Mouse (Mus musculus): Measurements from ENCODE around the gene Hmg20a. TPM values are rescaled to one million over a fixed set of nuclear protein-coding genes. Genes with fewer than 3 reads are reported as not detected.
A peak's percentile ranks its signal among the peaks of the same experiment; 100 is the strongest.

Hmg20a gene
- total and polyA plus RNA-seq, 2 experiments from 2014 or later = 50.9 to 57.1 TPM

GRCm38 (mm10) chr9:56439699-56440098 lies 21.3 kb downstream of the Hmg20a start:
- no peaks in the 10 kb centered on the region for H3K9me3 ChIP-seq (ENCODE audit: low read length)
- no peak overlapping the region for H3K4me3 ChIP-seq (ENCODE audit: low read length)
- H3K27ac ChIP-seq = no peak overlapping the region
- WGBS = 69% methylated on average over 7 of the region's 7 CpGs
- H3K4me1 ChIP-seq (ENCODE audit: insufficient read depth, low read length) = no peaks in the 10 kb centered on the region
- H3K36me3 ChIP-seq (ENCODE audit: insufficient read depth, low read length) = no peaks in the 10 kb centered on the region
- TF ChIP-seq CTCF (IDR thresholded peaks at IDR 0.05; ENCODE audit: low read depth) = no peak
- no peak for DNase-seq (ENCODE audit: low spot score)
- H3K9ac ChIP-seq (replicated peaks; ENCODE audit: low read length) = no peak overlapping the region
- no peak overlapping the region for H3K4me2 ChIP-seq (ENCODE audit: low read depth, low read length)
- no peak for ATAC-seq
- no peaks in the 10 kb centered on the region for H3K27me3 ChIP-seq (ENCODE audit: insufficient read depth, low read length)

GRCm38 (mm10) chr9:56451570-56451969 lies 33.2 kb downstream of the Hmg20a start:
- H3K4me3 ChIP-seq (ENCODE audit: low read length) = no peak overlapping the region
- H3K4me1 ChIP-seq (ENCODE audit: insufficient read depth, low read length) = no peaks in the 10 kb centered on the region
- no peak overlapping the region for H3K4me2 ChIP-seq (ENCODE audit: low read depth, low read length)
- no peak for ATAC-seq
- no peaks in the 10 kb centered on the region for H3K9me3 ChIP-seq (ENCODE audit: low read length)
- no peaks in the 10 kb centered on the region for H3K36me3 ChIP-seq (ENCODE audit: insufficient read depth, low read length)
- no peak for TF ChIP-seq CTCF (IDR thresholded peaks at IDR 0.05; ENCODE audit: low read depth)
- peak; percentile 26 for DNase-seq (ENCODE audit: low spot score)
- 64% methylated on average over 6 of the region's 6 CpGs for WGBS
- H3K9ac ChIP-seq (replicated peaks; ENCODE audit: low read length) = no peak overlapping the region
- no peak overlapping the region for H3K27ac ChIP-seq
- no peaks in the 10 kb centered on the region for H3K27me3 ChIP-seq (ENCODE audit: insufficient read depth, low read length)

DNA sequence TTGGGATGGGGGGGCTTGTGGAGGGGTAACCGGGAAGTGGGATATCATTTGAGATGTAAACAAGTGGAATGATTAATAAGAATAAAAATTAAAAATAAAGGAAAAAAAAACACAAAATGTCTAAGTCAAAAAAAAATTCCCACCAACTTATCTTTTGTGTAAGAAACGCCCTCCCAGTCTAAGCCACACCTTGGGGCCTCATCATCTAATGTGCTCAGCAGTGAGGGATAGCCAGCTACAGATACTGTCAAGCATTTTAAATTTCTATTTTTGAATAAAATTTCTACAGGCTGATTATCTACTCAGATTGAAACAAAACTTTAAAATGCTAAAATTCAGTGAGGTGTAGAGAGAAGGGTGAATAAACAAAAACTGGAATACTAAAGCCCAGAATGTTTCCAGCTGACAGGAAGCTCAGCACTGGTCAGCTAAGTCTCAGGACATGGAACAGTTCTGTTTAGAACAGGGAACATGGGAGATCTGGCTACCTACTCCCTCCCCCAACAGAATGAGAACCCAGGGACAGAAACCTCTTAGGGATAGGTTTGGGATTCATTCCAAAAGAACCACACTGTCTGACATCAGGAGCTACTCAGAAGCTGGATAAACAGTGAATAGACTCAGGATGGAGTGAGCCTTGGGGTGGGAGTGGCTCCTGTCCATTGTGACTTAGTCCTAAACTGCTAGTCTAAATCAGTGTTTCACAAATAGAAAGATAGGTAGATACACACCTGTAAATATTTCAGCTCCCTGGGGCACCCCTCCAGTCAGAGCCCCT lies 34.8 kb downstream of the Hmg20a start:
- Histone ChIP-seq H3K4me1 (ENCODE audit: insufficient read depth, low read length) (no peaks in the 10 kb centered on the region), H3K36me3 (ENCODE audit: insufficient read depth, low read length) (no peaks in the 10 kb centered on the region), H3K27me3 (ENCODE audit: insufficient read depth, low read length) (no peaks in the 10 kb centered on the region), H3K4me2 (ENCODE audit: low read depth, low read length) (no peak overlapping the region), H3K27ac (no peak overlapping the region), H3K9me3 (ENCODE audit: low read length) (no peaks in the 10 kb centered on the region), H3K4me3 (ENCODE audit: low read length) (no peak overlapping the region), H3K9ac (replicated peaks; ENCODE audit: low read length) (no peak overlapping the region)
- DNase-seq (ENCODE audit: low spot score) = no peak
- TF ChIP-seq CTCF (IDR thresholded peaks at IDR 0.05; ENCODE audit: low read depth) = no peak
- WGBS = 94% methylated on average over 2 of the region's 2 CpGs
- ATAC-seq = no peak

GRCm38 (mm10) chr9:56456426-56456825 lies 38.0 kb downstream of the Hmg20a start:
- Histone ChIP-seq H3K27ac (no peak overlapping the region), H3K36me3 (ENCODE audit: insufficient read depth, low read length) (no peaks in the 10 kb centered on the region), H3K4me3 (ENCODE audit: low read length) (no peak overlapping the region), H3K9me3 (ENCODE audit: low read length) (no peaks in the 10 kb centered on the region), H3K27me3 (ENCODE audit: insufficient read depth, low read length) (no peaks in the 10 kb centered on the region), H3K9ac (replicated peaks; ENCODE audit: low read length) (no peak overlapping the region), H3K4me2 (ENCODE audit: low read depth, low read length) (no peak overlapping the region), H3K4me1 (ENCODE audit: insufficient read depth, low read length) (no peaks in the 10 kb centered on the region)
- ATAC-seq (no peak), DNase-seq (ENCODE audit: low spot score) (no peak)
- no peak for TF ChIP-seq CTCF (IDR thresholded peaks at IDR 0.05; ENCODE audit: low read depth)
- WGBS = 95% methylated on average over 3 of the region's 3 CpGs

DNA sequence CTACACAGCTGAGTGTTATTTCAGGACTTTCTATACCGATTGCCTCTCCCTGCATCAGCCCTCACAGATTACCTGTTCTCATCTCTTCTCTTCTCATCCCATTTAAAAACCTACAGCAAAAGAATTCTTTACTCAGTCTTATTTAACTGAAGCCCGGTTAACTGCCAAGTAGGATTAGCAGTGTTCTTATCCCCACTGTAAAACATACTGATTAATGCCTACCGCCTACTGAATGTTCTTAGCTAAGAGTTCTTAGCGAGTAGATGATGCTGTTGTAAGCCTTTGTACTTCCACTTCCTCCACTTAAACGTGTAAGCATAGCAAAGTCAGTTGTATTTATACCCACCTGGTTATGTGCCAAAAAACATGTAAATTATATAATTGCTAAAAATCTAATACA lies 42.6 kb downstream of the Hmg20a start:
- 82% methylated on average over 5 of the region's 5 CpGs for WGBS
- Histone ChIP-seq H3K4me2 (ENCODE audit: low read depth, low read length) (no peak overlapping the region), H3K36me3 (ENCODE audit: insufficient read depth, low read length) (no peaks in the 10 kb centered on the region), H3K4me1 (ENCODE audit: insufficient read depth, low read length) (peaks cover 5% of the 10 kb centered on the region; the same call in 1 of the 2 replicates), H3K27ac (no peak overlapping the region), H3K4me3 (ENCODE audit: low read length) (no peak overlapping the region), H3K9me3 (ENCODE audit: low read length) (no peaks in the 10 kb centered on the region), H3K27me3 (ENCODE audit: insufficient read depth, low read length) (no peaks in the 10 kb centered on the region), H3K9ac (replicated peaks; ENCODE audit: low read length) (no peak overlapping the region)
- no peak for DNase-seq (ENCODE audit: low spot score)
- no peak for TF ChIP-seq CTCF (IDR thresholded peaks at IDR 0.05; ENCODE audit: low read depth)
- ATAC-seq = no peak

GRCm38 (mm10) chr9:56462606-56463005 lies 44.2 kb downstream of the Hmg20a start:
- no peak overlapping the region for H3K4me2 ChIP-seq (ENCODE audit: low read depth, low read length)
- H3K27ac ChIP-seq = no peak overlapping the region
- WGBS = 82% methylated on average over 1 of the region's 1 CpGs
- no peak overlapping the region for H3K4me3 ChIP-seq (ENCODE audit: low read length)
- ATAC-seq (no peak), DNase-seq (ENCODE audit: low spot score) (no peak)
- H3K27me3 ChIP-seq (ENCODE audit: insufficient read depth, low read length) = no peaks in the 10 kb centered on the region
- H3K36me3 ChIP-seq (ENCODE audit: insufficient read depth, low read length) = no peaks in the 10 kb centered on the region
- H3K4me1 ChIP-seq (ENCODE audit: insufficient read depth, low read length) = peaks cover 5% of the 10 kb centered on the region; the same call in 1 of the 2 replicates
- H3K9me3 ChIP-seq (ENCODE audit: low read length) = no peaks in the 10 kb centered on the region
- H3K9ac ChIP-seq (replicated peaks; ENCODE audit: low read length) = no peak overlapping the region
- no peak for TF ChIP-seq CTCF (IDR thresholded peaks at IDR 0.05; ENCODE audit: low read depth)

GRCm38 (mm10) chr9:56463046-56463445 lies 44.6 kb downstream of the Hmg20a start:
- Histone ChIP-seq H3K36me3 (ENCODE audit: insufficient read depth, low read length) (no peaks in the 10 kb centered on the region; the same call in 1 of the 2 replicates), H3K9me3 (ENCODE audit: low read length) (no peaks in the 10 kb centered on the region), H3K4me3 (ENCODE audit: low read length) (no peak overlapping the region), H3K27me3 (ENCODE audit: insufficient read depth, low read length) (no peaks in the 10 kb centered on the region), H3K4me1 (ENCODE audit: insufficient read depth, low read length) (peaks cover 5% of the 10 kb centered on the region; the same call in 1 of the 2 replicates), H3K4me2 (ENCODE audit: low read depth, low read length) (no peak overlapping the region), H3K27ac (no peak overlapping the region), H3K9ac (replicated peaks; ENCODE audit: low read length) (no peak overlapping the region)
- DNase-seq (ENCODE audit: low spot score) (no peak), ATAC-seq (no peak)
- TF ChIP-seq CTCF (IDR thresholded peaks at IDR 0.05; ENCODE audit: low read depth) = no peak
- WGBS = 93% methylated on average over 2 of the region's 2 CpGs

All from hindbrain, postnatal 0 days (tissue).